Mouse (Mus musculus) kidney, adult 8-10 months (tissue): Measurements from ENCODE around the gene Rrnad1.
A peak's percentile ranks its signal among the peaks of the same experiment; 100 is the strongest.

ENCODE experiments used
- DNase-seq, 2 experiments: peaks; one replicate each; pipeline ENCODE4 v3.0.0; 2022

The Rrnad1 gene

DNA sequence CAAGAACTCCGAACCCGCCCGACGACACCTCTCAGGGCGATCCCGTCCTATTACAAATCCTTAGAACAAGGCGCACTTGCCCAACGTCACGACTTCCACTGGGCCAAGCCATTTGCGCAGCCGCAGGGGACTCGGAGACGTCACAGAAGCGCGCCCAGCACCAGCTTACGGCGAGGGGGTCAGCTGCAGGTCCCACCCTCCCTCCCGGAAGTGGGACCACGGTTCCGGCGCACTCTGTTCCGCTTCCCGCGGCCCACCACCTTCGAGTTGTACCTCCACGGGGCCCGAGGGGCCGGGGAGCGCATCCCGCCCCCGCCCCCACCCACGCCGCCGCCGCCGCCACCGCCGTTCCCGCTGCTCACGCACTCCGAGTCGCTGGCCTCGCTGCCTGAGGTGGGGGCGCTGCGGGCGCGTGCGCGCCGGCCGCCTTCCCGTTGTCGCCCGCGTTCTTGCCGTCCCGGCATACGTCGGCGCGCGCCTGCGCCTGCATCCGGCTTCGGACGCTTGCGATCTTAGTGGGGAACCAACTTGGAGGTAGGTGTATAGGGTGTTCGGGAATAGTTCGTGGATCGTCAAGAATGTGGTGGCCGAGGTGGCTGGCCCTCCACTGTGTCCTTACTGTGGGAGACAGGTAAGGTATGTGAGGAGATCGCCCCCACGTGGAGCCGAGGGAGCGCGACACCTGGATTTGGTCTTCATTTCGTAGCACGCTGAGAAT is at the start of gene Rrnad1, which contains the start of gene Isg20l2:
Gene Rrnad1 (minus strand): TSS at position 640 of the 718 bp plus-strand sequence.
Gene Isg20l2 (plus strand): TSS at position 237 of the 718 bp plus-strand sequence.
- peak; percentile 96 to 97 for DNase-seq

GRCm38 (mm10) chr3:87980085-87980484 is 49.6 kb upstream of the Rrnad1 start:
- no peak for DNase-seq

GRCm38 (mm10) chr3:87979493-87979892 is 49.0 kb upstream of the Rrnad1 start:
- DNase-seq = no peak

DNA sequence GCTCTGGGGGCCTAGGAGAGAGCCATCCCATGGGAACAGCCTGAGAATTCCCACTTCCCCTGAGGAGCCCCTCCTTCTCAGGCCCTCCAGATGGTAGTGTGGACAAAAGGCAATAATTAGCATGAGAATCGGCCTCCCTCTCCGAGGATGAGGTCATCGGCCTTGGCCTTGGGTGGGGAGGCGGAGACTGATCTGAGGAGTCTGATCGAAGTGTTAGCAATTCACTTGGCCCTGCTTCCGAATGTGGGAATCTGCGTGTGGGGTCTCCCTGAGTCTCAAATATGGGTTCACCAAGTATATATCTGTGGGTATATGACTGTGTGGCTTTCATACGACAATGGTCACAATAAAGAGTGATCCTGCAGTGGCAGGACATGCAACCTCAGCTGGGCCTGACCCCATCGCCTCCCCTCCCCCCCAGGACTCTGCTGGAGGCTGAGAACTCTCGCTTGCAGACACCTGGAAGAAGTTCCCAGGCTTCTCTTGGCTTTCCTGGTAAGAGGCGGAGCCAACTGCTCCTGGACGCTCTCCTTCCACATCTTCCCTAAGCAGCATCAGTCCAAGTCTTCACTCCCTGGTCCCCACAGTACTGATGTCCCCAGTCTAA is 44.0 kb upstream of the Rrnad1 start:
- DNase-seq = no peak

- DNase-seq = no peak
Observed at GRCm38 (mm10) chr3:87973593-87974380, 43.3 kb upstream of the Rrnad1 start.

DNA sequence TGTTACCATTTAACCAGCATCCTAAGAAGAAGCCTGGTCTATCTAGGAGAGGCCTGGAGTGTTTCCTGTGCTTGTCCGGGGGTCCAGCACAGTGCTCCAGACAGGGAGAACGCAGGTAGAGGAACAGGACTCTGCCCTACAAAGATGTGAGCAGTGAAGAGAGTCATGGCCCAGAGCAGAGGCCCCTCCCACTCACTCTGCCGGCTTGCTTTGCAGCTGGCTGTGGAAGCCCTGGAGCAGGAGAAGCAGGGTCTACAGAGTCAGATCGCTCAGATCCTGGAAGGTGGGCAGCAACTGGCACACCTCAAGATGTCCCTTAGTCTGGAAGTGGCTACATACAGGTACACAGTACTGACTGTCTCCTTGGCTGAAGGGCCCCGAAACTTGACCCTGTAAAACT is 42.3 kb upstream of the Rrnad1 start:
- no peak for DNase-seq

- no peak for DNase-seq
Observed at GRCm38 (mm10) chr3:87972203-87972664, 41.7 kb upstream of the Rrnad1 start.

GRCm38 (mm10) chr3:87971489-87972202 is 41.1 kb upstream of the Rrnad1 start:
- DNase-seq = no peak

DNA sequence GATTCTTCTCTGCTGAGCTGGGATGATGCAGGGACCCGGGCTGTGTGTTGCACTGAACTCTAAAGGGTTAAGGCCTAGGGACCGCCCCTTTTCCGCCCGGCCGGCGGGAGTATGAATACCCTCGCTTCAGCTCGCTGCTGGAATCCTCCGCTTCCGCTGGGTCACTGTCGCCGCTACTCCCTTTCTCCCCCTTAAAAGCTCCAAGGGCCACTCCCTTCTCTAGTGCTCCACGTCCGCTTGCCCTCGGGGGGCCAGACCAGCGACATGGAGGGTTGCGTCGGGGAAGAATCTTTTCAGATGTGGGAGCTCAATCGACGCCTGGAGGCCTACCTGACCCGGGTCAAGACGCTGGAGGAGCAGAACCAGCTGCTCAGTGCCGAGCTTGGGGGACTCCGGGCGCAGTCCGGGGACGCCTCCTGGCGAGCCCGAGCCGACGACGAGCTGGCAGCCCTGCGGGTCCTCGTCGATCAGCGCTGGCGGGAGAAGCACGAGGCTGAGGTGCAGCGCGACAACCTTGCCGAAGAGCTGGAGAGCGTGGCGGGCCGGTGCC is 40.5 kb upstream of the Rrnad1 start, which contains the start of gene Nes:
Gene Nes (plus strand): TSS at position 140 of the 550 bp plus-strand sequence.
- peak; percentile 41 to 63 for DNase-seq

- peak; percentile 37 to 67 for DNase-seq
Observed at GRCm38 (mm10) chr3:87970184-87970938, 39.8 kb upstream of the Rrnad1 start.

DNA sequence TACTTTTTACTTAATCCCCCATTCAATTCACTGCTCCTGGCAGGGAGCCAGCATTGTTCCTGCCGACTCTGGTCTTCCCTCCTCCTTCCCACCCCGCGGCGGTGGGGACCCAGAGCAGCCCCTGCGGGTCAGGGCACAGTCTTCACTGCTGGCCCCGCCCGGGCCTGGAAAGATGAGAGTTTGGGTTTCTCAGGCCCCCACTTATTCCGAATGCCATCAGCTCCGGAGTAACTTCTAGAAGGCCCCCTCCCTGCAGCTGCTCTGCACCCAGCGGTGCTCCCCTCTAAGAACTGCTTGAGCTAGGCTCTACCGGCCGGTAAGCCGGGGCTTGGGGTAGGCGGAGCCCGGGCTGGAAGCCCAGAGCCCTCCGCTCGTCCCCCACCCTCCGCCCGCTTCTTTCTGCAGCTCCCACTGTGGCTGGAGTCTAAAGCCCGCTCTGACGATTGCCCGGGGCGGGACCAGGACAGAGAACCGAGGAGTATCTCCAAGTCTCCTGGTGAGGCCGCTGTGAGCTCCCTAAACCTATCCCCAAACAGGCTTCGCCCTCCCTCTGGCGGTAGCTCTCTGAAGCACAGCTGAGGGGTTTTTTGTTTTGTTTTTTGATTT is 30.2 kb upstream of the Rrnad1 start:
- peak; percentile 83 to 87 for DNase-seq

DNA sequence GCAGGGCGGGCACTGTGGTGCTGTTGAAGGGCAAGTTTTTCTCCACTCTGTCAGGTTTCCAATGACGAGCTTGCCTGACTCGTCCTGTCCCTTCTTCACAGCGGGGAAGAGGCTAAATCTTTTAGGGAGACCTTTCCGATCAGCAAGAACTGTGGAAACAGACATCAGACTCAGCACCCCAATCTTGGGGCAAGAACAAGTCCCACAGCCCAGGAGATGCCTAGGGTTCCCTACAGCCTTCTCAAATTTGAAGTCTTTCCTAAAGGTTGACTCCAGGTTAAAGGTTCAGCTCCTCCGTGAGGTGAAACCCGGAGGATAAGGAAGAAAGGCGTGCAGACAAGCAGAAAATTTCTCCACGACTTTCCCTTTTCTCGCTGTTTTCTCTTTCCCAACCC is 29.7 kb upstream of the Rrnad1 start:
- DNase-seq = no peak

- DNase-seq = no peak
Observed at GRCm38 (mm10) chr3:87959371-87959770, 28.9 kb upstream of the Rrnad1 start.

- no peak for DNase-seq
Observed at GRCm38 (mm10) chr3:87958967-87959366, 28.4 kb upstream of the Rrnad1 start.

- no peak for DNase-seq
Observed at GRCm38 (mm10) chr3:87958476-87958875, 28.0 kb upstream of the Rrnad1 start.

DNA sequence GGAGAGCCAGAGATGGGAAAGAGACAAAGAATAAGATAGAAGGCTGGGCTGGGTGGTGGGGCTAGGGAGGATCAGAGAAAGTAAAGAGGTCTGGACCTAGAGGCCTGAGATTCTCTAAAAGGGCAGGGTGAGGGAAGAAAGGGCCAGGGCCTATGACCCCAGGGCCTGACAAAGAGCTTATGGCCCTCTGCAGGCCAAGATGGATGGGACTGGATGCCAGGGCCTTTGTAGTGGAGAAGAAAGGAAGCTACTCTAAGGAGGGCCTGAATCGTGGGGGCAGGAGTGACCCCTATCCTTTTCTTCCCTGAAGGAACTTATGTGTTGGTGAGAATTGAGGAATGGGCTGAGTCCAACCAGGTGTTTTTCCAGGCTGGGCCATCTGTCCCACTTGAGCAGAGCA is 27.5 kb upstream of the Rrnad1 start:
- no peak for DNase-seq

GRCm38 (mm10) chr3:87952440-87952839 is 21.9 kb upstream of the Rrnad1 start:
- DNase-seq = no peak

- no peak for DNase-seq
Observed at GRCm38 (mm10) chr3:87951946-87952345, 21.4 kb upstream of the Rrnad1 start.

DNA sequence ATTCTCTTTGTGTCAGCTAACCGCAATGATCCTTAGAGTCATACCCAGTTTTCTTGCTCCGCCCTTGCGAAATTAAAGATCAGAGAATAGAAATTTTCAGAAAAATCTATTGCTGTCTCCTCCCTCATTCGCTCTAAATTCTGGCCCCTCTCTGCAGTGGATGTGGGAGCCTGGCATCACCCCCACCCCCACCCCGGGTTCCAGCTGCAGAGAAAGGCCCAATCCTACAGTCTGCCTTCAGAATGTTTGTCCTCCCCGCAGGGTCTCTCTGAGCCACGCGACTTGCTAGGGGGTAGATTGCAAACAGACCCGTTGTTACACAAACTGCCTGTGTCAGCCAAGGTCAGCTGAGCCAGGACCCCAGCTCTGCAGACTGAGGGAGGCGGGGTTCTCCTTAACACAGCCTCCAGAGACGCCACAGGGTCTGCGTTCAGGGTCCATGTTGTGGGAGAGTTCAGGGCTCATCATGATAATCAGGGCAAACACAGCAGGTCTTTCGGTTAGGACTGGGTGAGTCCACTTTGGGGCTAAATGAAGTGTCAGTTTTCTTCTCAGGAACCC is 19.5 kb upstream of the Rrnad1 start:
- DNase-seq = no peak

DNA sequence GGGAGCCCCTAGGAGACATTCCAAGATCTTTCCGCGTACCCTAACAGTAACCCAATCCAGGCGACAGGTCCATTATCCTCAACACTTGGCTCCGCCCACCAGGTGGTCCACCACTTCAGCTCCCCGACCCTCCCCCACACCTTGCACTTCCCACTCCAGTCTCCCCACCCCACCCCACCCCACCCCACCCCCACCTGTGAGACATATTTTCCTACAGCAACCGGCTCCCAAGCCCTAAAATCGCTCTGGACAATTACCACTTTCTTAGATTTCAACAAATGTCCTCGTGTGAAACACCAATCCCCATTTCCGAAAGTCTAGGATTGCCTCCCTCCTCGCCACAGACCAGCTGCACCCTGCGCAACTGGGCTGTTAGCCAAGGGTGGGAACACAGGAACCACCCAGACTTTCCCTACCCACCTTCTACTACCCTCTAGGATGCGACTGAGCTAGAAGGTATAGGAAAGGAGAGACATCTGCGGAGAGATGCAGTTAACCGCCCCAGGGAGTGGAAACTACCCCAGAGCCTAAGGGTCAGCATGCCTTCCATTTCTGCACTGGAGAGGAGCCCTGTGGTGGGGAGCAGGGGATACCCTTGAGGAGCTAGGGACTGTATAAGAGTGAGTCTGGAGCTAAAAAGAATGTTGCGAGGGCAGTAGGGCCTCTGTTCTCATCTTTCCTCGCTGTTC is 18.9 kb upstream of the Rrnad1 start:
- DNase-seq = no peak
